Comparison of ENCODE assay signal across 24 mouse cellular contexts in genomic region chr7:121378942-121379341, GRCm38 (mm10). TPM values are rescaled to one million over a fixed set of nuclear protein-coding genes. Genes with fewer than 3 reads are reported as not detected.
DNase-seq lines count a peak whose midpoint lies in the region; ATAC-seq and TF ChIP-seq lines count a peak whose summit lies in the region.
"Had no signal": no experiment of that assay in that cellular context is flagged by ENCODE, and none has a peak within 500 bp of the region (broad histone marks: within the 10 kb centered on the region; RNA-seq: fewer than 3 reads in every experiment).

No protein-coding gene starts in this region.

- no peak overlapping the region for H3K9ac ChIP-seq in hindbrain, postnatal 0 days (replicated peaks; ENCODE audit: low read length)
- no peak overlapping the region for H3K9ac ChIP-seq in hindbrain, embryonic 11.5 days (ENCODE audit: low read depth, low read length)
- H3K9ac ChIP-seq: heart, embryonic 12.5 days; hindbrain, embryonic 15.5 days had no signal

- 72% methylated on average over 4 of the region's 4 CpGs for WGBS in hindbrain, postnatal 0 days
- WGBS in hindbrain, embryonic 11.5 days = 62% methylated on average over 4 of the region's 4 CpGs

- no peak overlapping the region for H3K4me3 ChIP-seq in hindbrain, postnatal 0 days (ENCODE audit: low read length)
- H3K4me3 ChIP-seq in hindbrain, embryonic 11.5 days (ENCODE audit: low read depth, low read length) = no peak overlapping the region
- no peak overlapping the region for H3K4me3 ChIP-seq in left cerebral cortex, adult 2 months
- H3K4me3 ChIP-seq: embryonic facial prominence, embryonic 10.5 days; forebrain, embryonic 10.5 days; gastrocnemius, adult 2 months; heart, embryonic 12.5 days; hindbrain, embryonic 10.5 days; hindbrain, embryonic 15.5 days had no signal

- peak; percentile 23; the same call in 1 of the 2 replicates for TF ChIP-seq CTCF in hindbrain, postnatal 0 days (IDR thresholded peaks at IDR 0.05; ENCODE audit: low read depth)
- TF ChIP-seq CTCF in left cerebral cortex, adult 2 months (IDR thresholded peaks at IDR 0.05) = peak; percentile 37

- no peak for ATAC-seq in hindbrain, postnatal 0 days
- ATAC-seq in hindbrain, embryonic 11.5 days (ENCODE audit: low FRiP score) = no peak
- ATAC-seq: forebrain, embryonic 14.5 days had no signal

- no peak overlapping the region for H3K27ac ChIP-seq in hindbrain, postnatal 0 days
- no peak overlapping the region for H3K27ac ChIP-seq in hindbrain, embryonic 11.5 days (ENCODE audit: low read depth, low read length)
- H3K27ac ChIP-seq in left cerebral cortex, adult 2 months = no peak overlapping the region
- H3K27ac ChIP-seq: embryonic facial prominence, embryonic 10.5 days; forebrain, embryonic 10.5 days; gastrocnemius, adult 2 months; hindbrain, embryonic 10.5 days; hindbrain, embryonic 15.5 days had no signal

- no peaks in the 10 kb centered on the region for H3K36me3 ChIP-seq in hindbrain, postnatal 0 days (ENCODE audit: insufficient read depth, low read length)
- no peaks in the 10 kb centered on the region for H3K36me3 ChIP-seq in hindbrain, embryonic 11.5 days (ENCODE audit: control insufficient read depth, insufficient read depth, low read length)
- H3K36me3 ChIP-seq: embryonic facial prominence, embryonic 10.5 days; forebrain, embryonic 10.5 days; G1E; heart, embryonic 12.5 days; hindbrain, embryonic 10.5 days; hindbrain, embryonic 15.5 days had no signal

- H3K27me3 ChIP-seq in hindbrain, postnatal 0 days (ENCODE audit: insufficient read depth, low read length) = no peaks in the 10 kb centered on the region
- H3K27me3 ChIP-seq in hindbrain, embryonic 11.5 days (ENCODE audit: control insufficient read depth, insufficient read depth, low read length) = no peaks in the 10 kb centered on the region
- H3K27me3 ChIP-seq: hindbrain, embryonic 15.5 days had no signal

- no peak for DNase-seq in hindbrain, postnatal 0 days (ENCODE audit: low spot score)
- DNase-seq in hindbrain, embryonic 11.5 days (ENCODE audit: low spot score) = no peak
- no peak for DNase-seq in left cerebral cortex, adult 2 months (ENCODE audit: extremely low spot score in 1 of 2, low spot score in 2 of 2)
- no peak for DNase-seq in left cerebral cortex, adult 11 months (ENCODE audit: low spot score)
- peak; percentile 26 for DNase-seq in brain, adult 2 months (ENCODE audit: low read depth, low spot score)
- DNase-seq in cerebellum, adult 18-20 months = no peak
- no peak for DNase-seq in cerebellum, postnatal 4 days (ENCODE audit: low spot score in 2 of 2)
- DNase-seq: adrenal gland, adult 8-10 months; adrenal gland, postnatal 36 days; cerebellum, adult 11 months; cerebellum, adult 9-10 months; cerebellum, postnatal 25 days; gastrocnemius, adult 2 months; gastrocnemius, postnatal 25 days had no signal

- no peaks in the 10 kb centered on the region for H3K9me3 ChIP-seq in hindbrain, postnatal 0 days (ENCODE audit: low read length)
- H3K9me3 ChIP-seq in hindbrain, embryonic 11.5 days (ENCODE audit: control insufficient read depth, low read length) = no peaks in the 10 kb centered on the region
- H3K9me3 ChIP-seq: embryonic facial prominence, embryonic 10.5 days; forebrain, embryonic 10.5 days; G1E; heart, embryonic 12.5 days; hindbrain, embryonic 10.5 days; hindbrain, embryonic 15.5 days had no signal

- intact Hi-C loops in left cerebral cortex, adult 2 months (cut with DNase I) = loop anchor here (5.0 kb wide), 2 partner anchors 122 to 222 kb away; no protein-coding TSS in a partner anchor

- no peak overlapping the region for H3K4me2 ChIP-seq in hindbrain, postnatal 0 days (ENCODE audit: low read depth, low read length)
- H3K4me2 ChIP-seq in hindbrain, embryonic 11.5 days (replicated peaks; ENCODE audit: low read depth, low read length) = no peak overlapping the region
- H3K4me2 ChIP-seq: heart, embryonic 12.5 days; hindbrain, embryonic 15.5 days had no signal

- H3K4me1 ChIP-seq in hindbrain, postnatal 0 days (ENCODE audit: insufficient read depth, low read length) = no peaks in the 10 kb centered on the region
- no peaks in the 10 kb centered on the region for H3K4me1 ChIP-seq in hindbrain, embryonic 11.5 days (replicated peaks; ENCODE audit: control insufficient read depth, insufficient read depth, low read length)
- H3K4me1 ChIP-seq: embryonic facial prominence, embryonic 10.5 days; heart, embryonic 12.5 days; hindbrain, embryonic 10.5 days; hindbrain, embryonic 15.5 days had no signal

RNA-seq across cellular contexts. Expression of gene Hs3st2, which starts 12.7 kb away (rescaled TPM):
- total RNA-seq in hindbrain, postnatal 0 days (2014; rRNA removed) = 27.7 and 32.6 TPM in 2 replicates
- 17.4 and 18.9 TPM in 2 replicates for polyA plus RNA-seq in hindbrain, postnatal 0 days (2015; fragmentation: Nextera tagmentation; extraction: Ambion mirVana)
- polyA plus RNA-seq in hindbrain, embryonic 11.5 days (2014; fragmentation: Nextera tagmentation; extraction: Ambion mirVana) = 2.1 and 2.3 TPM in 2 replicates
- 10 to 100 TPM; 51.9 to 53.4 TPM for total RNA-seq in left cerebral cortex, adult 2 months (2021)
- total RNA-seq: gastrocnemius, adult 2 months; gastrocnemius, postnatal 25 days; granulocyte monocyte progenitor cell, adult 5-6 weeks; heart, adult 8-10 months; heart, postnatal 25 days had no signal
- polyA plus RNA-seq: forebrain, embryonic 10.5 days; G1E had no signal
